Mouse (Mus musculus): ENCODE measurements at regions not wholly inside any gene's neighbourhood (a gene's known extent, or its start where the extent isn't known, plus 50 kb on each side); places are given as distances from the start of the nearest gene placed in this dataset.

- no peak for DNase-seq (ENCODE audit: low spot score)
Observed at GRCm38 (mm10) chr5:47693478-47693877, 289.5 kb upstream of the Slit2 start.

DNA sequence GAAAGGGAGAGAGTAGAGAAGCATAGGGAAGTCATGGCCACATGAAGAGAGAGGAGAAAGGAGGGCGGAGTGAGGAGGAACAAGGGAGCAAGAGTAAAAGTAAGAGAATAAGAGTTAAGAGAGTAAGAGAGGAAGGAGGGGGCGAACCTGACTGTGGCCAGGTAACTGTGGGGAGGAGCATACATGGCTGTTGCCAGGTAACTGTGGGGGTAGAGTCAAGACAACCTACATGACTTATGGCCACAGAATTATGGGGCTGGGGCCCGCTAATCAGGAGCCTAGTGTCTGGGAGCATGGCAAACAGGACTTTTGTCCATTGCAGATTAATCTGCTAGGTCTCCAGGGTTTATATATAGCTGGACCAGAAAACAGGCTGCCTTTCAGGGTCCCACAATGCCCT, 289.0 kb upstream of the Slit2 start:
- no peak for DNase-seq (ENCODE audit: low spot score)

GRCm38 (mm10) chr5:47694630-47695029, 288.3 kb upstream of the Slit2 start:
- no peak for DNase-seq (ENCODE audit: low spot score)

- no peak for DNase-seq (ENCODE audit: low spot score)
Observed at GRCm38 (mm10) chr5:47711553-47711952, 271.4 kb upstream of the Slit2 start.

GRCm38 (mm10) chr5:47714333-47714732, 268.6 kb upstream of the Slit2 start:
- DNase-seq (ENCODE audit: low spot score), result no peak

DNA sequence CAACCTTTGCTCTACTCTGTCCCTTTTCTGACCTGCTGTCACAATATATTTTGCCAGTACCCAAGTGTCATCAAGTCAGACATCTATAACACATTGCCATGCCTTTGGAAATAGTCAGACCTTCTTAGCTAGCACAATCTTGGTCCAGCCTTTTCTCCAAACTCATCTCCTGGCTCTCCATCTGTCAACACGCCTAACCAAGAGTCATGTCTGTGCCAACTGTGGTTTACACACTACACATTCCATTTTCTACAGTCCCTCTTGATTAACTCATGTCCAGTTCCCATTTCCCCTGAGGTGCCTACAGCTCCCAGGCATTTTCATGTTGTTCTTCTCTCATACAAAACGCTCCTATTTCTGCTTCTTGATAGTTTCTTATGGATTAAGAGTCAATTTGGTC, 258.0 kb upstream of the Slit2 start:
- peak; percentile 39 for DNase-seq (ENCODE audit: low spot score)

DNA sequence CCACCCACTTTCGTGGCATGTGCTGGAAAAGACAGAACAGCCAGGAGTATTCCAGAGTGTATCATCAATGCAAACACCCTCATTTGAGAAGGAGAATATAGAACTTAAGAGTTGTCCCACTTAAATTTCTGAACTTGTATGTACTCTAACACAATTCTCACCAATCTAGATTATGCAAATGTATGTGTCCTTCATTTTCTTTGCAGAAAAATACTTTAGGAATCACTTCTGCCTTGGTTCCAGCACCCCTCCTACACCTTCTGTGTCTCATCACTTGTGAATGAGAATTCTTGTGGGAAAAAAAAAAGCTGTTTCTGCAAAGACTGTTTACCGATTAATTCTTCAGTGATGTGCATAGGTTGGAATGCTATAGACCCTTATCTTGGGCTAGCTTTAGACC, 240.2 kb upstream of the Slit2 start:
- no peak for DNase-seq (ENCODE audit: low spot score)

DNA sequence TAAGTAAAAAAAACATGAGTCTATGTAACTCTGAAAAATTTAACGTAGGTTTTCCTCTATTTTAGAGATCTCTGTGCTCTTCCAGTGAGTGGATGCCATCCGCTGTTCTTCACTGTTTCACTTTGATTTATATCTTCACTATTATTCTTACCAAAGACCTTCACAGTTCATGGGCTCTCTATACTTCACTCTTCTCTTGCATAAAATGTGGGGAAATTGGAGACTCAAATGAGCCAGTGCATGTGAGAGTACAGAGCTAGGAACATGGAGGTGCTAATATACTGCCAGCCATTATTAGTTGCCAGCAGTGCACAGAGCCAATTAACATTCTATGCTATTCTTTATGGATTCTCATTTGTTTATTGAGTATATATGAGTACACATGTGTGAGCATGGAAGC, 237.8 kb upstream of the Slit2 start:
- DNase-seq (ENCODE audit: low spot score), result no peak

GRCm38 (mm10) chr5:47751907-47752306, 231.0 kb upstream of the Slit2 start:
- DNase-seq (ENCODE audit: low spot score), result no peak

DNA sequence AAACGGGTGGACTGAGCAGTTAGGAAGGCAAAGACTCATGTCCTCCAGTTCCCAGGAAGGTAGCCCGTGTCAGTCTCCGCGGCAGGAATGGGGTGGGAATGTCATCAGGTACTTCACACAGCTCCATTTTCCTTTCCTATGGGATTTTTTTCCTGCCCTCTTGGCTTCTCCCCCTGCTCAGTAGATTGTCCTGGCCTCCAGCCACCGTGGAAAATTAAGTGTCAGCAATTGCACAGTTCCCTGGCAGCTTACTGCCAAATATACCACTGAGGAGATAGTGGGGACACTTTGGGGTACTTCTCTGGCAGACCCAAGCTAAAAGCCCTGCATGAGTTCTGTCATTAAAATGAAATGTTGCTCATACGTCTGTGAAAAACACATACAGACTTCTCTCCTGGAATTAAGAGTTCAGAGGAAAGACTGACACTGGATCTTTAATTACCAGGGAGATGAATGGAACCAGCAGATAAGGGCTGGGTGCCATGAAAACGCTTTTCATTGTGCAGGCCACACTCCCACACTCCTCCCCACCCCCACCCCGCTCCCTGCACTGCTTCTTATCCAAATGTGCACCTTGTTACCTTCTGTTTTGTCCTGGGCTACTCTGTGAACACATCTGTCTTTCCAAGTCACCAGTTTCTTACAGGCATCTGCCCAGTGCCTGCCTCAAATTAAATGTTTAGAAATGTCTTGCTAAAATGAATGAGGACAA, 210.1 kb upstream of the Slit2 start:
- peak; percentile 14 for DNase-seq (ENCODE audit: low spot score)

DNA sequence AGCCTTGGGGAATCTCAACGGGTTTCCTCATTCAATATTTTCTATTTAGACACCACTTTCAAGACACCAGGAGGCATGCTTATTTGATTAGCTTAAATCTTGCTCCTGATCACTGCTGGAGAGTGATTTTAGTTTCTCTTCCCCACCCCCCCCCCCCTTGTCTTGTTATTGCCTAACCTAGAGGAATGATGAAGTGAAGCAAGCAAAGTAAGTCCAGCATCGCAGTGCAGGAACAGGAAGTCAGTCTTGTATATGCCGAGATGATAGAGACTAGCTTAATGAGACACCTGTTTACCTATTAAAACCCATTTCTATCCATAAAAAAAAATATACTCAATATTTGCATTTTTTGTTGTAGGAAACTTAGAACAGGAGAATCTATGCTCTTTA, 209.6 kb upstream of the Slit2 start:
- DNase-seq (ENCODE audit: low spot score), result peak; percentile 30

DNA sequence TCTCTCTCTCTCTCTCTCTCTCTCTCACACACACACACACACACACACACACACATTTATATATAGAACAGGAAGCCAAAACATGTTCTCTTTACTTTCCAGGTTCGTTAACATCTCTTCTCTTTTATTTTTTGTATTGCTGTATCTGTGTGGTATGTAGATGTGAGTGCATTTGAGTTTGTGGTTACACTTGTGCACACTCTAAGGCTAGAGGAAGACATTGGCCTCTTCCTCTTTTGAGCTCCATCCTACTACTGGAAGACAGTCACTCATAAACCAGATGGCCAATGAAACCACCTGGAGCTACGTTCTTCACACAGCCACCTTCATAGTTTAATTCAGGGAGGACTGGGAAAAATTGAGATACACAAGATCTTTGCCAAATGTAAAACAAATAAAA, 202.1 kb upstream of the Slit2 start:
- no peak for DNase-seq (ENCODE audit: low spot score)

DNA sequence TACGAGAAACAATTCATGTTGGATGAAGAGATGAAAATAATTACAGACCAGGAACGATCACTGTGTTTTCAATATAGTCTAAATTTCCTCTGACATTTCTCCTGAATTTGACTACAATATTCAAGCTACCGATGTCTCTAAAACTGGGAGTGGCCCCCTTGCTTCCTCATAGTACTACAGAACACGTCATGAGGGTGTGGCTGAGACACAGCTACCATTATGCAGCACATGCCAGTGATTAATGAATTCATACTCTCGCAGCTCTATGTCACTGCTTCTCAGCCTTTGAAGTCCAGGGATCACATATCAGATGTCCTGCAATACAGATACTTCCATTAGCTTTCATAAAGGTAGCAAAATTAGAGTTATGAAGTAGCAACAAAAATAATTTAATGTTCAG, 201.3 kb upstream of the Slit2 start:
- DNase-seq (ENCODE audit: low spot score), result no peak

- DNase-seq (ENCODE audit: low spot score), result no peak
Observed at GRCm38 (mm10) chr5:47794639-47795272, 188.2 kb upstream of the Slit2 start.

DNA sequence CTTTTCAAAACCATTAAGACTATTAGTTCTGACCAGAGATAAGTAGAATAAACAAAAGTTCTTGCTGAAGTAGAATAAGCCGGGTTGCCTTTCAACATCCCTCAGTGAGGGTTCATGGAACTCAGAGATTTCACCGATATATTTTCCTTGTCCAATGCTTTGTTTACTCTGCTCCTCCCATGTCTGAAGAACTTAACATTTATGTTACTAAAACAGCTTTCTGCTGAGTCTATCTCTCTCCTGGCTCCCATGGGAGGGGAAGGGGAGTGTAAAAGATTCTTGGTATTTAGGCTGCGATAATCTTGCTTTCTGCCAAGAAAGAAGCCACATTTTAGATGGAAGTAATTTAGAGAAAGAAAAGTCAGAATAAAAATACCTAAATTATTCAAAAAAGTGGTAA, 187.7 kb upstream of the Slit2 start:
- DNase-seq (ENCODE audit: low spot score), result no peak

DNA sequence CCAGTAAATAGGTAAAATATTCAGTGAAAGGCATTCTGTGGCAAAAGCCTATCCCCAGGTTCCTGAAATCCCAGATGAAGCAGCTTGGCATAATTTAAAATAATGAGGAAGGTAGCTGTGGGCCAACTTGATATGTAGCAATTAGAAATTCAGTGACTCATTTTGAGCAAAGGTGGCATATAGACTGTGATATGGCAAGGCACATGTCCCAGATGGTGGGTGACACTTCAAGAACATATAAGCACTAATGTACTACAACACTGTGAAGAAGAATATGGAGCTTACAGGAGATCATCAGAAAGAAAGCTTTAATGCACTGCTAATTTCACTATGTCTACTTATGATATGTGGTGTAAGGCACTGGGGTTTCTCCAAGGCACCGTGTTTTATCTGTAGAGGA, 162.0 kb upstream of the Slit2 start:
- no peak for DNase-seq (ENCODE audit: low spot score)

DNA sequence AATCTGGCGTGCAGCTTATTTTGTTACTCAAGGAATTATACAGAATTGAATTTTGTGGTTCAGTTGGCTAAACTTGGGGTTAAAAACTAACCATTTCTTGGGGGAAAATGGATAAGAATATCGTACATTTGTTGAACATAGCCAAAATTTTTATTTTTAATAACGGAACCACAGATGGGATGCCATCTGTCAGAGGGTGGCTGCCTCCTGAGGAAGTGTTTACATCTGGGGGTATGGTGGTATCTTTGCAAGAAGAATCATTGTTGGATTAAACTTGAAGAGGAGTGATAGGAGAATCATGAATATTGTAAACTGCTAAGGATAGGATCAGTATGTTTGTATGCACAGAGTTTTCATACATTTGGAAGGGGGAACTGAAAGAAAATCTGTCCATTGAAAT, 144.9 kb upstream of the Slit2 start:
- DNase-seq (ENCODE audit: low spot score), result no peak

DNA sequence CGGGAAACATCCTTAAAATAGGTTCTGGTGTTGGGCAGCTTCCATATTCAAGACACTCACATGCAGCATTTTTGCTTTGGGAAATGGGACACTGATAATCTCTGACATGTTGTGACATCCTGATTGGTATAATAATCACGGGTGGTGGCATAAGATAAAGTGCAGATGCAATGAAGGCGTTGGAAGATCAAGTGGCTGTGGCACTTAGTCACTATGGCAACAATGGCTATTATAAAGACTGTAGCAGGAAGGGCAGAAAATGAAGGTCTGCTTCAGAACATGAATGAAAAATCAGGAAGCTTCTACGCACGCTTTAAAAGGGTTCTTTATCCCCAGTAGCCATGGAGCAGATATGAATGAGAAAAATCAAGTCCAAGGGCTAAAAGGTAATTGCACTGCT, 113.2 kb upstream of the Slit2 start:
- DNase-seq (ENCODE audit: low spot score), result no peak

Measured in adipocyte (in vitro differentiated cells).